Mouse (Mus musculus): Measurements from ENCODE around the gene Lmo2. TPM values are rescaled to one million over a fixed set of nuclear protein-coding genes. Genes with fewer than 3 reads are reported as not detected.
"Not testable (repeated sequence)": the region's sequence is repeated elsewhere in the genome, so short reads cannot be mapped to it uniquely, and the experiment has no call there.

Lmo2 gene
- polyA plus RNA-seq, 1 experiment, result not detected

- no peaks in the 10 kb centered on the region for H3K27me3 ChIP-seq (ENCODE audit: control insufficient read depth, insufficient read depth, low read length, poor library complexity, severe bottlenecking)
- no peak overlapping the region for H3K27ac ChIP-seq (ENCODE audit: insufficient read depth, low read length)
- no peaks in the 10 kb centered on the region for H3K36me3 ChIP-seq (ENCODE audit: control insufficient read depth, insufficient read depth, low read length, poor library complexity, severe bottlenecking)
- H3K9ac ChIP-seq (ENCODE audit: low read depth, poor library complexity, severe bottlenecking), result no peak overlapping the region
- no peaks in the 10 kb centered on the region for H3K4me1 ChIP-seq (ENCODE audit: control insufficient read depth, insufficient read depth, low read length)
- H3K4me3 ChIP-seq (ENCODE audit: low read depth, low read length), result peak overlapping the region; percentile 9; the same call in 1 of the 2 replicates
- TF ChIP-seq CTCF (IDR thresholded peaks at IDR 0.05; ENCODE audit: low read depth, low read length) (peak; percentile 91), POLR2A (IDR thresholded peaks at IDR 0.05; ENCODE audit: insufficient read depth, low read length) (no peak), EP300 (IDR thresholded peaks at IDR 0.05; ENCODE audit: insufficient read depth, low read depth, low read length) (peak; percentile 71)
- H3K9me3 ChIP-seq (replicated peaks; ENCODE audit: control insufficient read depth, insufficient read depth, low read length, poor library complexity, severe bottlenecking), result no peaks in the 10 kb centered on the region
Observed at GRCm38 (mm10) chr2:104002711-104003413, 45.1 kb downstream of the Lmo2 start.

- Histone ChIP-seq H3K36me3 (ENCODE audit: control insufficient read depth, insufficient read depth, low read length, poor library complexity, severe bottlenecking) (no peaks in the 10 kb centered on the region), H3K27ac (ENCODE audit: insufficient read depth, low read length) (no peak overlapping the region), H3K9me3 (replicated peaks; ENCODE audit: control insufficient read depth, insufficient read depth, low read length, poor library complexity, severe bottlenecking) (no peaks in the 10 kb centered on the region), H3K4me3 (ENCODE audit: low read depth, low read length) (no peak overlapping the region), H3K27me3 (ENCODE audit: control insufficient read depth, insufficient read depth, low read length, poor library complexity, severe bottlenecking) (no peaks in the 10 kb centered on the region), H3K9ac (ENCODE audit: low read depth, poor library complexity, severe bottlenecking) (no peak overlapping the region), H3K4me1 (ENCODE audit: control insufficient read depth, insufficient read depth, low read length) (no peaks in the 10 kb centered on the region)
- no peak for TF ChIP-seq CTCF (IDR thresholded peaks at IDR 0.05; ENCODE audit: low read depth, low read length)
- no peak for TF ChIP-seq EP300 (IDR thresholded peaks at IDR 0.05; ENCODE audit: insufficient read depth, low read depth, low read length)
- no peak for TF ChIP-seq POLR2A (IDR thresholded peaks at IDR 0.05; ENCODE audit: insufficient read depth, low read length)
Observed at GRCm38 (mm10) chr2:104007793-104008519, 50.2 kb downstream of the Lmo2 start.

- H3K9ac ChIP-seq (ENCODE audit: low read depth, poor library complexity, severe bottlenecking); H3K9me3 ChIP-seq (replicated peaks; ENCODE audit: control insufficient read depth, insufficient read depth, low read length, poor library complexity, severe bottlenecking); H3K4me1 ChIP-seq (ENCODE audit: control insufficient read depth, insufficient read depth, low read length); H3K36me3 ChIP-seq (ENCODE audit: control insufficient read depth, insufficient read depth, low read length, poor library complexity, severe bottlenecking); H3K27ac ChIP-seq (ENCODE audit: insufficient read depth, low read length); H3K4me3 ChIP-seq (ENCODE audit: low read depth, low read length); H3K27me3 ChIP-seq (ENCODE audit: control insufficient read depth, insufficient read depth, low read length, poor library complexity, severe bottlenecking): not testable (repeated sequence)
Observed at GRCm38 (mm10) chr2:104008853-104009252, 51.1 kb downstream of the Lmo2 start.

- H3K27me3 ChIP-seq (ENCODE audit: control insufficient read depth, insufficient read depth, low read length, poor library complexity, severe bottlenecking), result no peaks in the 10 kb centered on the region
- H3K36me3 ChIP-seq (ENCODE audit: control insufficient read depth, insufficient read depth, low read length, poor library complexity, severe bottlenecking), result no peaks in the 10 kb centered on the region
- H3K27ac ChIP-seq (ENCODE audit: insufficient read depth, low read length), result no peak overlapping the region
- H3K9me3 ChIP-seq (replicated peaks; ENCODE audit: control insufficient read depth, insufficient read depth, low read length, poor library complexity, severe bottlenecking), result no peaks in the 10 kb centered on the region
- no peaks in the 10 kb centered on the region for H3K4me1 ChIP-seq (ENCODE audit: control insufficient read depth, insufficient read depth, low read length)
- TF ChIP-seq POLR2A (IDR thresholded peaks at IDR 0.05; ENCODE audit: insufficient read depth, low read length), result no peak
- no peak for TF ChIP-seq EP300 (IDR thresholded peaks at IDR 0.05; ENCODE audit: insufficient read depth, low read depth, low read length)
- TF ChIP-seq CTCF (IDR thresholded peaks at IDR 0.05; ENCODE audit: low read depth, low read length), result no peak
- no peak overlapping the region for H3K9ac ChIP-seq (ENCODE audit: low read depth, poor library complexity, severe bottlenecking)
- no peak overlapping the region for H3K4me3 ChIP-seq (ENCODE audit: low read depth, low read length)
Observed at GRCm38 (mm10) chr2:104023096-104023495, 65.3 kb downstream of the Lmo2 start.

GRCm38 (mm10) chr2:104024656-104025055 is 66.9 kb downstream of the Lmo2 start:
- no peaks in the 10 kb centered on the region for H3K4me1 ChIP-seq (ENCODE audit: control insufficient read depth, insufficient read depth, low read length)
- TF ChIP-seq POLR2A (IDR thresholded peaks at IDR 0.05; ENCODE audit: insufficient read depth, low read length) (no peak), EP300 (IDR thresholded peaks at IDR 0.05; ENCODE audit: insufficient read depth, low read depth, low read length) (no peak), CTCF (IDR thresholded peaks at IDR 0.05; ENCODE audit: low read depth, low read length) (no peak)
- no peaks in the 10 kb centered on the region for H3K27me3 ChIP-seq (ENCODE audit: control insufficient read depth, insufficient read depth, low read length, poor library complexity, severe bottlenecking)
- no peak overlapping the region for H3K4me3 ChIP-seq (ENCODE audit: low read depth, low read length)
- H3K27ac ChIP-seq (ENCODE audit: insufficient read depth, low read length), result no peak overlapping the region
- no peaks in the 10 kb centered on the region for H3K9me3 ChIP-seq (replicated peaks; ENCODE audit: control insufficient read depth, insufficient read depth, low read length, poor library complexity, severe bottlenecking)
- H3K36me3 ChIP-seq (ENCODE audit: control insufficient read depth, insufficient read depth, low read length, poor library complexity, severe bottlenecking), result no peaks in the 10 kb centered on the region
- no peak overlapping the region for H3K9ac ChIP-seq (ENCODE audit: low read depth, poor library complexity, severe bottlenecking)

GRCm38 (mm10) chr2:104027458-104028138 is 69.8 kb downstream of the Lmo2 start, which contains the start of gene Fbxo3:
TSS of gene Fbxo3 (plus strand) at chr2:104027721.
- Histone ChIP-seq H3K27me3 (ENCODE audit: control insufficient read depth, insufficient read depth, low read length, poor library complexity, severe bottlenecking) (no peaks in the 10 kb centered on the region), H3K4me3 (ENCODE audit: low read depth, low read length) (peak within 1 kb of the TSS; percentile 91), H3K27ac (ENCODE audit: insufficient read depth, low read length) (no peak within 1 kb of the TSS), H3K9me3 (replicated peaks; ENCODE audit: control insufficient read depth, insufficient read depth, low read length, poor library complexity, severe bottlenecking) (no peaks in the 10 kb centered on the region), H3K36me3 (ENCODE audit: control insufficient read depth, insufficient read depth, low read length, poor library complexity, severe bottlenecking) (no peaks in the 10 kb centered on the region), H3K9ac (ENCODE audit: low read depth, poor library complexity, severe bottlenecking) (peak within 1 kb of the TSS; percentile 73), H3K4me1 (ENCODE audit: control insufficient read depth, insufficient read depth, low read length) (no peaks in the 10 kb centered on the region)
- no peak for TF ChIP-seq EP300 (IDR thresholded peaks at IDR 0.05; ENCODE audit: insufficient read depth, low read depth, low read length)
- TF ChIP-seq POLR2A (IDR thresholded peaks at IDR 0.05; ENCODE audit: insufficient read depth, low read length), result peak; percentile 79
- no peak for TF ChIP-seq CTCF (IDR thresholded peaks at IDR 0.05; ENCODE audit: low read depth, low read length)
